Mouse (Mus musculus) hindbrain, embryonic 11.5 days (tissue): ENCODE data around the gene Tspan4. TPM values are rescaled to one million over a fixed set of nuclear protein-coding genes. Genes with fewer than 3 reads are reported as not detected.
A peak's percentile ranks its signal among the peaks of the same experiment; 100 is the strongest.

Experiments used
- ATAC-seq: fragments of 200-750 bp; cut with Nextera tagmentation; 2 replicates; pipeline ENCODE4 v1.8.0; 2017; ENCODE audit warnings: mild to moderate bottlenecking, moderate TSS enrichment, moderate library complexity; ENCODE audit not compliant: low FRiP score
- DNase-seq: peaks from one replicate; pipeline ENCODE4 v3.0.0-alpha.2; 2015; ENCODE audit warnings: low spot score
- H3K27ac ChIP-seq: fragments of 300-500 bp; sonication (generic); 2 replicates; pipeline ENCODE4 v1.5.1; 2014; ENCODE audit warnings: mild to moderate bottlenecking, low read depth, low read length
- H3K27me3 ChIP-seq: fragments of 300-500 bp; sonication (generic); 2 replicates; pipeline ENCODE4 v1.6.1; 2014; ENCODE audit warnings: mild to moderate bottlenecking, low read length, moderate library complexity, mixed read lengths; ENCODE audit not compliant: control insufficient read depth, insufficient read depth
- H3K36me3 ChIP-seq: fragments of 300-500 bp; sonication (generic); 2 replicates; pipeline ENCODE4 v1.6.1; 2014; ENCODE audit warnings: mild to moderate bottlenecking, low read length, moderate library complexity, mixed read lengths; ENCODE audit not compliant: control insufficient read depth, insufficient read depth
- H3K4me1 ChIP-seq: fragments of 300-500 bp; sonication (generic); replicated peaks from 2 replicates; pipeline ENCODE4 v1.6.1; 2014; ENCODE audit warnings: low read length, mixed read lengths; ENCODE audit not compliant: control insufficient read depth, insufficient read depth
- H3K4me2 ChIP-seq: fragments of 300-500 bp; sonication (generic); replicated peaks from 2 replicates; pipeline ENCODE4 v1.6.1; 2014; ENCODE audit warnings: mild to moderate bottlenecking, low read depth, low read length
- H3K4me3 ChIP-seq: fragments of 300-500 bp; sonication (generic); 2 replicates; pipeline ENCODE4 v1.5.1; 2014; ENCODE audit warnings: low read depth, low read length
- H3K9ac ChIP-seq: fragments of 300-500 bp; sonication (generic); 2 replicates; pipeline ENCODE4 v1.6.1; 2014; ENCODE audit warnings: low read depth, low read length
- H3K9me3 ChIP-seq: fragments of 300-500 bp; sonication (generic); 2 replicates; pipeline ENCODE4 v1.6.1; 2016; ENCODE audit warnings: low read length; ENCODE audit not compliant: control insufficient read depth
- WGBS: fragments of 180-500 bp; shearing (Covaris S2); extraction: QIAGEN DNeasy Blood & Tissue Kit; methylation state at CpG from one replicate; pipeline ENCODE4 v1.1.7; 2014; 5-methylcytosine and 5-hydroxymethylcytosine counted together
- polyA plus RNA-seq: library from polyadenylated mRNA; unstranded; fragments of >200 nt; fragmentation: Nextera tagmentation; extraction: Ambion mirVana; gene quantifications from 2 replicates; pipeline ENCODE4 v1.2.1, GENCODE M21; 2014

Tspan4 gene
- polyA plus RNA-seq, 1 experiment from 2014 or later = 31.4 TPM

GRCm38 (mm10) chr7:141482531-141483024 is 7.5 kb downstream of the Tspan4 start:
- peak overlapping the region; percentile 62 for H3K4me3 ChIP-seq
- H3K27me3 ChIP-seq = peaks cover 14% of the 10 kb centered on the region
- 0 out of 2 replicates have a peak, but pooled peaks have one; percentile 4 for ATAC-seq
- no peaks in the 10 kb centered on the region for H3K9me3 ChIP-seq
- H3K36me3 ChIP-seq = no peaks in the 10 kb centered on the region
- peak overlapping the region; percentile 62 for H3K9ac ChIP-seq
- peak overlapping the region; percentile 17; the same call in 1 of the 2 replicates for H3K27ac ChIP-seq
- WGBS = 7% methylated on average over 11 of the region's 11 CpGs
- H3K4me1 ChIP-seq = peaks cover 5% of the 10 kb centered on the region; the same call in 1 of the 2 replicates
- H3K4me2 ChIP-seq = peak overlapping the region; percentile 99
- no peak for DNase-seq

- ATAC-seq = no peak
- Histone ChIP-seq H3K4me2 (no peak overlapping the region), H3K27ac (no peak overlapping the region), H3K9me3 (no peaks in the 10 kb centered on the region), H3K4me1 (peaks cover 5% of the 10 kb centered on the region; the same call in 1 of the 2 replicates), H3K9ac (no peak overlapping the region), H3K27me3 (peaks cover 14% of the 10 kb centered on the region), H3K36me3 (no peaks in the 10 kb centered on the region), H3K4me3 (peak overlapping the region; percentile 62; the same call in 1 of the 2 replicates)
- 78% methylated on average over 6 of the region's 6 CpGs for WGBS
- no peak for DNase-seq
Observed at GRCm38 (mm10) chr7:141483114-141483653, 8.1 kb downstream of the Tspan4 start.

GRCm38 (mm10) chr7:141484186-141485120 is 9.4 kb downstream of the Tspan4 start:
- DNase-seq = no peak
- ATAC-seq = no peak
- Histone ChIP-seq H3K9ac (no peak overlapping the region), H3K36me3 (no peaks in the 10 kb centered on the region), H3K9me3 (no peaks in the 10 kb centered on the region), H3K4me3 (no peak overlapping the region), H3K4me1 (peaks cover 5% of the 10 kb centered on the region; the same call in 1 of the 2 replicates), H3K27me3 (peaks cover 14% of the 10 kb centered on the region), H3K27ac (no peak overlapping the region), H3K4me2 (no peak overlapping the region)
- 65% methylated on average over 5 of the region's 5 CpGs for WGBS

- Histone ChIP-seq H3K4me3 (no peak overlapping the region), H3K27ac (no peak overlapping the region), H3K4me2 (no peak overlapping the region), H3K9me3 (no peaks in the 10 kb centered on the region), H3K36me3 (no peaks in the 10 kb centered on the region), H3K4me1 (peaks cover 5% of the 10 kb centered on the region; the same call in 1 of the 2 replicates), H3K9ac (no peak overlapping the region), H3K27me3 (peaks cover 14% of the 10 kb centered on the region)
- DNase-seq = no peak
- WGBS = 86% methylated on average over 2 of the region's 2 CpGs
- ATAC-seq = no peak
Observed at GRCm38 (mm10) chr7:141485186-141485585, 10.1 kb downstream of the Tspan4 start.

GRCm38 (mm10) chr7:141485606-141486005 is 10.6 kb downstream of the Tspan4 start:
- H3K4me2 ChIP-seq = no peak overlapping the region
- H3K27ac ChIP-seq = no peak overlapping the region
- no peaks in the 10 kb centered on the region for H3K36me3 ChIP-seq
- no peak overlapping the region for H3K4me3 ChIP-seq
- no peak overlapping the region for H3K9ac ChIP-seq
- DNase-seq = no peak
- no peaks in the 10 kb centered on the region for H3K9me3 ChIP-seq
- peaks cover 14% of the 10 kb centered on the region for H3K27me3 ChIP-seq
- no peak for ATAC-seq
- peaks cover 5% of the 10 kb centered on the region; the same call in 1 of the 2 replicates for H3K4me1 ChIP-seq
- WGBS = 89% methylated on average over 2 of the region's 2 CpGs

GRCm38 (mm10) chr7:141486239-141486638 is 11.2 kb downstream of the Tspan4 start:
- peaks cover 14% of the 10 kb centered on the region for H3K27me3 ChIP-seq
- ATAC-seq = no peak
- DNase-seq = no peak
- no peak overlapping the region for H3K4me3 ChIP-seq
- WGBS = 84% methylated on average over 1 of the region's 1 CpGs
- no peak overlapping the region for H3K27ac ChIP-seq
- H3K9ac ChIP-seq = no peak overlapping the region
- peaks cover 3% of the 10 kb centered on the region; the same call in 1 of the 2 replicates for H3K4me1 ChIP-seq
- H3K36me3 ChIP-seq = no peaks in the 10 kb centered on the region
- no peak overlapping the region for H3K4me2 ChIP-seq
- no peaks in the 10 kb centered on the region for H3K9me3 ChIP-seq

- Histone ChIP-seq H3K27ac (no peak overlapping the region), H3K4me2 (no peak overlapping the region), H3K4me3 (no peak overlapping the region), H3K9me3 (no peaks in the 10 kb centered on the region), H3K27me3 (peaks cover 14% of the 10 kb centered on the region), H3K9ac (no peak overlapping the region), H3K36me3 (no peaks in the 10 kb centered on the region), H3K4me1 (0 out of 2 replicates have a peak, but pooled peaks cover 2% of the 10 kb centered on the region)
- 77% methylated on average over 7 of the region's 7 CpGs for WGBS
- ATAC-seq = no peak
- DNase-seq = no peak
Observed at GRCm38 (mm10) chr7:141487141-141487540, 12.1 kb downstream of the Tspan4 start.

- no peak for ATAC-seq
- Histone ChIP-seq H3K27ac (no peak overlapping the region), H3K36me3 (no peaks in the 10 kb centered on the region), H3K9me3 (no peaks in the 10 kb centered on the region), H3K4me2 (no peak overlapping the region), H3K4me3 (no peak overlapping the region), H3K27me3 (no peaks in the 10 kb centered on the region), H3K9ac (no peak overlapping the region), H3K4me1 (no peaks in the 10 kb centered on the region)
- no peak for DNase-seq
- WGBS = 86% methylated on average over 2 of the region's 2 CpGs
Observed at GRCm38 (mm10) chr7:141491151-141491550, 16.1 kb downstream of the Tspan4 start.
